Mouse (Mus musculus) myocyte (in vitro differentiated cells): ENCODE measurements around the gene Tssc4. TPM values are rescaled to one million over a fixed set of nuclear protein-coding genes. Genes with fewer than 3 reads are reported as not detected.

Experiments
- H3K27me3 ChIP-seq: one replicate; pipeline ENCODE4 v1.6.1; 2011; ENCODE audit not compliant: control insufficient read depth, insufficient read depth, insufficient read length
- H3K36me3 ChIP-seq: one replicate; pipeline ENCODE4 v1.6.1; 2011; ENCODE audit not compliant: control insufficient read depth, insufficient read depth
- H3K4me2 ChIP-seq: one replicate; pipeline ENCODE4 v1.6.1; 2011; ENCODE audit warnings: low read depth, control low read depth
- H3K4me3 ChIP-seq: one replicate; pipeline ENCODE4 v1.5.1; 2011; ENCODE audit warnings: mild to moderate bottlenecking, control low read depth, moderate library complexity
- H3K79me2 ChIP-seq: one replicate; pipeline ENCODE4 v1.6.1; 2011; ENCODE audit not compliant: control insufficient read depth, insufficient read depth
- H3ac ChIP-seq: one replicate; pipeline ENCODE4 v1.6.1; 2011; ENCODE audit not compliant: control insufficient read depth, insufficient read length
- CEBPB ChIP-seq: IDR thresholded peaks from 2 replicates; pipeline ENCODE4 v1.6.1; 2011; ENCODE audit warnings: mild to moderate bottlenecking, moderate library complexity; ENCODE audit not compliant: poor library complexity, insufficient read depth, severe bottlenecking
- E2F4 ChIP-seq: IDR thresholded peaks from one replicate; pipeline ENCODE4 v1.6.1; 2011; ENCODE audit warnings: mild to moderate bottlenecking, control low read depth, moderate library complexity; ENCODE audit not compliant: insufficient read depth
- MAX ChIP-seq: IDR thresholded peaks from one replicate; pipeline ENCODE4 v1.6.1; 2011; ENCODE audit warnings: low read depth, mild to moderate bottlenecking, control low read depth
- MYOD1 ChIP-seq, 3 experiments: IDR thresholded peaks; one replicate each; pipeline ENCODE4 v1.6.1; 2011; ENCODE audit warnings: control low read depth in 2 of 3, low read depth in 2 of 3, mild to moderate bottlenecking in 2 of 3, moderate library complexity in 1 of 3; ENCODE audit not compliant: insufficient read length in 2 of 3, control insufficient read depth in 1 of 3
- MYOG ChIP-seq, 3 experiments: IDR thresholded peaks; one replicate each; pipeline ENCODE4 v1.6.1; 2011; ENCODE audit warnings: control low read depth in 2 of 3, low read depth in 2 of 3, mild to moderate bottlenecking in 2 of 3; ENCODE audit not compliant: insufficient read length in 2 of 3, control insufficient read depth in 1 of 3, insufficient read depth in 1 of 3
- POLR2A ChIP-seq: IDR thresholded peaks from one replicate; pipeline ENCODE4 v1.6.1; 2011; ENCODE audit warnings: low read depth, mild to moderate bottlenecking, control low read depth, moderate library complexity; ENCODE audit not compliant: insufficient read length
- POLR2AphosphoS2 ChIP-seq: IDR thresholded peaks from one replicate; pipeline ENCODE4 v1.6.1; 2011; ENCODE audit warnings: low read depth, control low read depth; ENCODE audit not compliant: insufficient read length
- REST ChIP-seq: IDR thresholded peaks from one replicate; pipeline ENCODE4 v1.6.1; 2011; ENCODE audit warnings: mild to moderate bottlenecking, control low read depth, moderate library complexity; ENCODE audit not compliant: insufficient read depth, insufficient read length
- SRF ChIP-seq: IDR thresholded peaks from one replicate; pipeline ENCODE4 v1.6.1; 2011; ENCODE audit warnings: low read depth; ENCODE audit not compliant: control insufficient read depth, insufficient read length
- TCF12 ChIP-seq: IDR thresholded peaks from one replicate; pipeline ENCODE4 v1.6.1; 2011; ENCODE audit warnings: mild to moderate bottlenecking, control low read depth; ENCODE audit not compliant: poor library complexity, insufficient read depth, severe bottlenecking
- TCF3 ChIP-seq: IDR thresholded peaks from one replicate; pipeline ENCODE4 v1.6.1; 2011; ENCODE audit warnings: low read depth, control low read depth; ENCODE audit not compliant: insufficient read length
- USF1 ChIP-seq: IDR thresholded peaks from one replicate; pipeline ENCODE4 v1.6.1; 2011; ENCODE audit warnings: low read depth, mild to moderate bottlenecking, control low read depth, moderate library complexity
- polyA plus RNA-seq: library from polyadenylated mRNA; unstranded; fragments of >200 nt; fragmentation: generic; extraction: Trizol; gene quantifications from one replicate; pipeline ENCODE4 v1.2.1, GENCODE M21; 2012; ENCODE audit warnings: missing spikeins

Tssc4 gene
- polyA plus RNA-seq, 1 experiment: 78.6 TPM

GRCm38 (mm10) chr7:143105258-143105897 is 36.3 kb downstream of the Tssc4 start:
- Histone ChIP-seq H3K79me2 (no peaks in the 10 kb centered on the region), H3K4me2 (no peak overlapping the region), H3ac (no peak overlapping the region), H3K4me3 (no peak overlapping the region), H3K36me3 (no peaks in the 10 kb centered on the region), H3K27me3 (peaks cover 61% of the 10 kb centered on the region)
- TF ChIP-seq TCF12 (no peak), E2F4 (no peak), SRF (no peak), USF1 (no peak), CEBPB (no peak), MYOD1 (IDR thresholded peaks at IDR 0.05; ENCODE audit: control insufficient read depth in 1 of 3, insufficient read length in 2 of 3, low read depth in 2 of 3) (no peak), POLR2AphosphoS2 (no peak), POLR2A (no peak), MAX (no peak), TCF3 (no peak), REST (no peak), MYOG (IDR thresholded peaks at IDR 0.05; ENCODE audit: control insufficient read depth in 1 of 3, insufficient read depth in 1 of 3, insufficient read length in 2 of 3, low read depth in 2 of 3) (no peak)

- peaks cover 61% of the 10 kb centered on the region for H3K27me3 ChIP-seq
- H3ac ChIP-seq: no peak within 1 kb of the TSS
- no peaks in the 10 kb centered on the region for H3K79me2 ChIP-seq
- H3K36me3 ChIP-seq: no peaks in the 10 kb centered on the region
- TF ChIP-seq TCF3 (no peak), CEBPB (no peak), E2F4 (no peak), TCF12 (no peak), USF1 (no peak), POLR2A (no peak), MYOG (IDR thresholded peaks at IDR 0.05; ENCODE audit: control insufficient read depth in 1 of 3, insufficient read depth in 1 of 3, insufficient read length in 2 of 3, low read depth in 2 of 3) (no peak), MAX (no peak), SRF (no peak), POLR2AphosphoS2 (no peak), MYOD1 (IDR thresholded peaks at IDR 0.05; ENCODE audit: control insufficient read depth in 1 of 3, insufficient read length in 2 of 3, low read depth in 2 of 3) (no peak)
- H3K4me3 ChIP-seq: no peak within 1 kb of the TSS
- no peak within 1 kb of the TSS for H3K4me2 ChIP-seq
These were observed 37.0 kb downstream of the Tssc4 start, which contains the start of gene Kcnq1 for GRCm38 (mm10) chr7:143106062-143106461. Gene Kcnq1, plus strand, starts transcription at chr7:143106362.

- Histone ChIP-seq H3K4me2 (no peak overlapping the region), H3K27me3 (peaks cover 61% of the 10 kb centered on the region), H3ac (no peak overlapping the region), H3K79me2 (no peaks in the 10 kb centered on the region), H3K4me3 (no peak overlapping the region), H3K36me3 (no peaks in the 10 kb centered on the region)
- no peak for TF ChIP-seq REST
- no peak for TF ChIP-seq USF1
- no peak for TF ChIP-seq MAX
- TF ChIP-seq E2F4: no peak
- no peak for TF ChIP-seq TCF3
- no peak for TF ChIP-seq TCF12
- TF ChIP-seq MYOD1 (IDR thresholded peaks at IDR 0.05; ENCODE audit: control insufficient read depth in 1 of 3, insufficient read length in 2 of 3, low read depth in 2 of 3): no peak
- TF ChIP-seq MYOG (IDR thresholded peaks at IDR 0.05; ENCODE audit: control insufficient read depth in 1 of 3, insufficient read depth in 1 of 3, insufficient read length in 2 of 3, low read depth in 2 of 3): no peak
- no peak for TF ChIP-seq POLR2AphosphoS2
- TF ChIP-seq POLR2A: no peak
- TF ChIP-seq CEBPB: no peak
- no peak for TF ChIP-seq SRF
These were observed 37.8 kb downstream of the Tssc4 start for GRCm38 (mm10) chr7:143106672-143107465.

- TF ChIP-seq USF1 (no peak), POLR2A (no peak), MYOG (IDR thresholded peaks at IDR 0.05; ENCODE audit: control insufficient read depth in 1 of 3, insufficient read depth in 1 of 3, insufficient read length in 2 of 3, low read depth in 2 of 3) (no peak), CEBPB (no peak), SRF (no peak), MYOD1 (IDR thresholded peaks at IDR 0.05; ENCODE audit: control insufficient read depth in 1 of 3, insufficient read length in 2 of 3, low read depth in 2 of 3) (no peak), REST (no peak), TCF12 (no peak), E2F4 (no peak), MAX (no peak), TCF3 (no peak), POLR2AphosphoS2 (no peak)
- Histone ChIP-seq H3K27me3 (peaks cover 56% of the 10 kb centered on the region), H3K4me3 (no peak overlapping the region), H3ac (no peak overlapping the region), H3K4me2 (no peak overlapping the region), H3K36me3 (no peaks in the 10 kb centered on the region), H3K79me2 (no peaks in the 10 kb centered on the region)
These were observed 39.2 kb downstream of the Tssc4 start for GRCm38 (mm10) chr7:143108200-143108599.
